Mouse (Mus musculus): Measurements from ENCODE around the gene Prrt2. TPM values are rescaled to one million over a fixed set of nuclear protein-coding genes. Genes with fewer than 3 reads are reported as not detected.
A peak's percentile ranks its signal among the peaks of the same experiment; 100 is the strongest.

Prrt2 gene
- polyA plus RNA-seq, 1 experiment from 2014 or later = 5.4 TPM

DNA sequence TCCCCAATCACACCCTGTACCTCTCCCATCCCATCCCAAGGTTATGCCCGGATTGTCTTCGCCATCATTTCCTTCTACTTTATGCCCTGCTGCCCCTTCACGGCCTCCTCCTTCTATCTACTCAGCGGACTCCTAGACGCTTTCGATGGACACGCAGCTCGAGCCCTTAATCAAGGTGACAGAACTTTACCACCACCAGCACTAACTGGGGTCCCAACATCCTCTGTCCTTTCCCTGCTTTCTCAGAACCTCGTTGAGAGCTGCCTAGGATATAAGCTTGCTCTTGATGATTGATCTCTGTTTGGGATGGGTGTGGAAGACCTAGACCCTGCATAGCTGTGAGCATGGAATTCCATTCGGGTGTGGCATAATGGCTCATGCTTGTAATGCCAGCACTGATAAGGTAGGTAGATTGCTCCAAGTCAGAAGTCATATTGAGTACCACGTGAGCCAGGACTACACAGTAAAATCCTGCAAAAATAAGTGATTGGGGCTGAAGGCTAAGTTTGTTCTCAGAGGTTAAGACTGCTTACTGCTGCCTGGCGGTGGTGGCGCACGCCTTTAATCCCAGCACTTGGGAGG is 44.0 kb downstream of the Prrt2 start:
- DNase-seq (ENCODE audit: low spot score) = no peak

DNA sequence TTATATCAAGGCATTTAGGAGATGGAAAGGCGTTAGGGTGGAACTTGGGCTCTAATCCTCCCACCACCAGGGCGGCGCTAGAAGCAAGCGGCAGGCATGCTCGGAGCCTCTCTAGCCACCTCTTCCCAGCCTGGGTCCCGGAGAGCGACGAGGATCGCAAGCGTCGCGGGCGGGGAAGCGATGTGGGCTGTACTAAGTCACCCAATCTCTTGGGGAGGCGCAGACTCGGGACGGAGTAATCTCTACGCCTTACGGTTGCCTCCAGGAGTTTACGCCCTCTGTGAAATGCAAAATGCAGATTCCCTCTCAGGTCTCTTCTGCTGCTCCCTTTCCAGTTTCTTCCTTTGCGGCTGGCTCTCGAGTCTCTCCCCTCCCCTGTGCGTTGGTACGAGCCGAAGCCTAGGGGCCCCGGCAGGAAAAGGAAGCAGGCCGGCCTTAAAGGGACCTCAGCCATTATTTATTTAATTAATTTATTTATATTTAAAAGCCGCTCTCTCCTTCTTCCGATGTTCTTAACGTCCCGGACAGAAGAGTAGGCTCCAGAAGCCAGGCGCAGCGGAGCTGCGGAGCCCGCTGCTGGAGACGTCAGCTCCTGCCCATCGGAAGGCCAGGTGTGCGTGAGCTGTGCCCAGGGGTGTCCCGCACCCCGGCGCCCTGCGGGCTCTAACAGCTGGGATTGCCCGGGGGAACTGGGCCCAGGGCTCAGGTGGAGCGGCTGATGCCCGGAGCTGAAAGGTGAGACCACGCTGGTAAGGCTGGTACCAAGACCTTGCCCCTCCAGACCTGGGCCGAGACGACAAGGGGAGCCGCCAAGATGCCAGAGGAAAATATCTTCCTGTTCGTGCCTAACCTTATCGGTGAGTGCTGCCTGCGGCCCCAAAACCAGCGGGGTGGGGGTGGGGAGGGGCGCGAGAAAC is 44.8 kb downstream of the Prrt2 start, which contains the start of gene Cdiptos:
Gene Cdiptos (minus strand): TSS at position 149 of the 917 bp plus-strand sequence.
- Histone ChIP-seq H3K36me3 (ENCODE audit: control insufficient read depth, insufficient read depth, low read length) (peaks cover 20% of the 10 kb centered on the region), H3K27me3 (replicated peaks; ENCODE audit: control insufficient read depth, insufficient read depth, low read length) (no peaks in the 10 kb centered on the region), H3K9me3 (ENCODE audit: control insufficient read depth, low read length) (no peaks in the 10 kb centered on the region), H3K9ac (ENCODE audit: low read depth, low read length) (peak within 1 kb of the TSS; percentile 99), H3K4me1 (replicated peaks; ENCODE audit: control insufficient read depth, insufficient read depth, low read length) (peaks cover 13% of the 10 kb centered on the region; the same call in 1 of the 2 replicates), H3K4me2 (peak within 1 kb of the TSS; percentile 92), H3K4me3 (ENCODE audit: low read depth, low read length) (peak within 1 kb of the TSS; percentile 98), H3K27ac (ENCODE audit: low read depth, low read length) (peak within 1 kb of the TSS; percentile 88)
- ATAC-seq (replicated peaks; ENCODE audit: low FRiP score) = peak; percentile 93
- under 1% methylated on average over 55 of the region's 55 CpGs for WGBS
- DNase-seq (ENCODE audit: low spot score) = peak; percentile 95

More for the DNA sequence above, 44.0 kb downstream of the Prrt2 start:
- peak overlapping the region; percentile 88 for H3K27ac ChIP-seq (ENCODE audit: low read depth, low read length)
- H3K4me1 ChIP-seq (replicated peaks; ENCODE audit: control insufficient read depth, insufficient read depth, low read length) = peaks cover 13% of the 10 kb centered on the region; the same call in 1 of the 2 replicates
- peak overlapping the region; percentile 92 for H3K4me2 ChIP-seq
- H3K9ac ChIP-seq (ENCODE audit: low read depth, low read length) = peak overlapping the region; percentile 99
- no peaks in the 10 kb centered on the region for H3K9me3 ChIP-seq (ENCODE audit: control insufficient read depth, low read length)
- WGBS = 24% methylated on average over 14 of the region's 14 CpGs
- 0 out of 2 replicates have a peak, but pooled peaks have one; percentile 1 for ATAC-seq (replicated peaks; ENCODE audit: low FRiP score)
- peaks cover 20% of the 10 kb centered on the region for H3K36me3 ChIP-seq (ENCODE audit: control insufficient read depth, insufficient read depth, low read length)
- H3K4me3 ChIP-seq (ENCODE audit: low read depth, low read length) = peak overlapping the region; percentile 98
- H3K27me3 ChIP-seq (replicated peaks; ENCODE audit: control insufficient read depth, insufficient read depth, low read length) = no peaks in the 10 kb centered on the region

- no peaks in the 10 kb centered on the region for H3K27me3 ChIP-seq (replicated peaks; ENCODE audit: control insufficient read depth, insufficient read depth, low read length)
- no peak for ATAC-seq (replicated peaks; ENCODE audit: low FRiP score)
- no peak for DNase-seq (ENCODE audit: low spot score)
- peak within 1 kb of the TSS; percentile 99 for H3K9ac ChIP-seq (ENCODE audit: low read depth, low read length)
- H3K4me3 ChIP-seq (ENCODE audit: low read depth, low read length) = peak within 1 kb of the TSS; percentile 98
- H3K36me3 ChIP-seq (ENCODE audit: control insufficient read depth, insufficient read depth, low read length) = peaks cover 20% of the 10 kb centered on the region
- peaks cover 13% of the 10 kb centered on the region; the same call in 1 of the 2 replicates for H3K4me1 ChIP-seq (replicated peaks; ENCODE audit: control insufficient read depth, insufficient read depth, low read length)
- peak within 1 kb of the TSS; percentile 92 for H3K4me2 ChIP-seq
- 0% methylated on average over 1 of the region's 1 CpGs for WGBS
- no peaks in the 10 kb centered on the region for H3K9me3 ChIP-seq (ENCODE audit: control insufficient read depth, low read length)
- peak within 1 kb of the TSS; percentile 88 for H3K27ac ChIP-seq (ENCODE audit: low read depth, low read length)
Measured at GRCm38 (mm10) chr7:126975893-126975949, 45.3 kb downstream of the Prrt2 start, which contains the start of gene Cdipt. Cdipt (plus strand) TSS chr7:126975914.

DNA sequence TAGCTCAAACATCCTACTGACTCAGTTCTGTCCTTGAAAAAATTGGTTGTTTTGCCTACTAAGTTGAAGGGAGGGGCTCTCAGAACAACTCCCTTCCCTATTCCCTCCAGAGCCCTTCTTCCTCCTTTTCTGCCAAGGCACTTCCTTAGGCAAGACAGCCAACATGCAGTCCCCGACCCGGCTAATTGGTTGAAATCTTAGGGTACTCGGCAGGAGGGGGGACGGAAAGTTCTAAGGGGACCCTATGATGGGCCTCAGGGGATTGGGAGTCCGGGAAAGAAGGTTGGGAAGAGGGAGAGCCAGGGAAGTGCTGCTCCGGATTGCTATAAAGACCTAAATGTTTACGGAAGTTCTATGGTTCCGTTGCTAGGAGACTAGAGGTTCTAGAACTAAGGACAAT is 45.5 kb downstream of the Prrt2 start:
- H3K27ac ChIP-seq (ENCODE audit: low read depth, low read length) = no peak overlapping the region
- peaks cover 20% of the 10 kb centered on the region for H3K36me3 ChIP-seq (ENCODE audit: control insufficient read depth, insufficient read depth, low read length)
- WGBS = 7% methylated on average over 8 of the region's 8 CpGs
- DNase-seq (ENCODE audit: low spot score) (peak; percentile 48), ATAC-seq (replicated peaks; ENCODE audit: low FRiP score) (no peak)
- H3K4me2 ChIP-seq = peak overlapping the region; percentile 92
- no peaks in the 10 kb centered on the region for H3K9me3 ChIP-seq (ENCODE audit: control insufficient read depth, low read length)
- peak overlapping the region; percentile 98 for H3K4me3 ChIP-seq (ENCODE audit: low read depth, low read length)
- peaks cover 13% of the 10 kb centered on the region; the same call in 1 of the 2 replicates for H3K4me1 ChIP-seq (replicated peaks; ENCODE audit: control insufficient read depth, insufficient read depth, low read length)
- no peaks in the 10 kb centered on the region for H3K27me3 ChIP-seq (replicated peaks; ENCODE audit: control insufficient read depth, insufficient read depth, low read length)
- H3K9ac ChIP-seq (ENCODE audit: low read depth, low read length) = peak overlapping the region; percentile 99; the same call in 1 of the 2 replicates

Small RNA genes lying within 50 kb of the gene (microRNA-seq; reads per million reads assigned to microRNA genes)
- not detected for gene Gm44343 (ENCODE audit: borderline number of aligned reads)

Other genes starting within 250 kb of the Prrt2 start
- gene Ypel3, start 244.3 kb downstream of the Prrt2 start, polyA plus RNA-seq (2014; fragmentation: Nextera tagmentation; extraction: Ambion mirVana) = 49.1 and 52.2 TPM in 2 replicates
- 0.22 and 0.55 TPM in 2 replicates for gene Tbx6, start 239.7 kb downstream of the Prrt2 start, polyA plus RNA-seq (2014; fragmentation: Nextera tagmentation; extraction: Ambion mirVana)
- 266 and 269 TPM in 2 replicates for gene Ppp4c, start 228.7 kb downstream of the Prrt2 start, polyA plus RNA-seq (2014; fragmentation: Nextera tagmentation; extraction: Ambion mirVana)
- gene Fam57b, start 223.5 kb downstream of the Prrt2 start, polyA plus RNA-seq (2014; fragmentation: Nextera tagmentation; extraction: Ambion mirVana) = 0.21 TPM in 1 of 2 replicates, not detected in the other
- not detected in 2 replicates for gene 4930451I11Rik, start 189.6 kb downstream of the Prrt2 start, polyA plus RNA-seq (2014; fragmentation: Nextera tagmentation; extraction: Ambion mirVana)
- 0.52 and 1.6 TPM in 2 replicates for gene Doc2a, start 173.8 kb downstream of the Prrt2 start, polyA plus RNA-seq (2014; fragmentation: Nextera tagmentation; extraction: Ambion mirVana)
- gene Hirip3, start 159.2 kb downstream of the Prrt2 start, polyA plus RNA-seq (2014; fragmentation: Nextera tagmentation; extraction: Ambion mirVana) = 17.3 and 24.6 TPM in 2 replicates
- 124 and 130 TPM in 2 replicates for gene Ino80e, start 158.8 kb downstream of the Prrt2 start, polyA plus RNA-seq (2014; fragmentation: Nextera tagmentation; extraction: Ambion mirVana)
- 23.0 and 24.0 TPM in 2 replicates for gene Taok2, start 136.5 kb downstream of the Prrt2 start, polyA plus RNA-seq (2014; fragmentation: Nextera tagmentation; extraction: Ambion mirVana)
- 23.2 and 23.9 TPM in 2 replicates for gene Tmem219, start 98.3 kb downstream of the Prrt2 start, polyA plus RNA-seq (2014; fragmentation: Nextera tagmentation; extraction: Ambion mirVana)
- gene Kctd13, start 92.3 kb downstream of the Prrt2 start, polyA plus RNA-seq (2014; fragmentation: Nextera tagmentation; extraction: Ambion mirVana) = 15.7 and 16.5 TPM in 2 replicates
- not detected in 2 replicates for gene Asphd1, start 71.6 kb downstream of the Prrt2 start, polyA plus RNA-seq (2014; fragmentation: Nextera tagmentation; extraction: Ambion mirVana)
- 0.27 TPM in 2 replicates for gene Sez6l2, start 70.6 kb downstream of the Prrt2 start, polyA plus RNA-seq (2014; fragmentation: Nextera tagmentation; extraction: Ambion mirVana)
- 72.2 and 74.4 TPM in 2 replicates for gene Cdipt, start 45.3 kb downstream of the Prrt2 start, polyA plus RNA-seq (2014; fragmentation: Nextera tagmentation; extraction: Ambion mirVana)
- gene Cdiptos, start 45.1 kb downstream of the Prrt2 start, polyA plus RNA-seq (2014; fragmentation: Nextera tagmentation; extraction: Ambion mirVana) = 0.67 and 1.0 TPM in 2 replicates
- 8.3 and 9.4 TPM in 2 replicates for gene Mvp, start 6.6 kb downstream of the Prrt2 start, polyA plus RNA-seq (2014; fragmentation: Nextera tagmentation; extraction: Ambion mirVana)
- gene Pagr1b, start 4.7 kb downstream of the Prrt2 start, polyA plus RNA-seq (2014; fragmentation: Nextera tagmentation; extraction: Ambion mirVana) = 0.41 TPM in 1 of 2 replicates, not detected in the other
- 45.6 and 75.0 TPM in 2 replicates for gene Pagr1a, start 3.9 kb downstream of the Prrt2 start, polyA plus RNA-seq (2014; fragmentation: Nextera tagmentation; extraction: Ambion mirVana)
- 19.8 and 52.9 TPM in 2 replicates for gene Gm42742, start 114 bp downstream of the Prrt2 start, polyA plus RNA-seq (2014; fragmentation: Nextera tagmentation; extraction: Ambion mirVana)
- gene Maz, start 5.8 kb upstream of the Prrt2 start, polyA plus RNA-seq (2014; fragmentation: Nextera tagmentation; extraction: Ambion mirVana) = 90.8 and 98.8 TPM in 2 replicates
- gene Kif22, start 21.3 kb upstream of the Prrt2 start, polyA plus RNA-seq (2014; fragmentation: Nextera tagmentation; extraction: Ambion mirVana) = 152 and 170 TPM in 2 replicates
- gene Zg16, start 66.1 kb upstream of the Prrt2 start, polyA plus RNA-seq (2014; fragmentation: Nextera tagmentation; extraction: Ambion mirVana) = not detected in 2 replicates
- gene AI467606, start 70.1 kb upstream of the Prrt2 start, polyA plus RNA-seq (2014; fragmentation: Nextera tagmentation; extraction: Ambion mirVana) = 12.3 and 13.7 TPM in 2 replicates
- 43.8 and 44.2 TPM in 2 replicates for gene Qprt, start 101.0 kb upstream of the Prrt2 start, polyA plus RNA-seq (2014; fragmentation: Nextera tagmentation; extraction: Ambion mirVana)
- gene Spn, start 116.6 kb upstream of the Prrt2 start, polyA plus RNA-seq (2014; fragmentation: Nextera tagmentation; extraction: Ambion mirVana) = 12.7 and 14.4 TPM in 2 replicates
- gene Cd2bp2, start 174.8 kb upstream of the Prrt2 start, polyA plus RNA-seq (2014; fragmentation: Nextera tagmentation; extraction: Ambion mirVana) = 50.3 and 59.5 TPM in 2 replicates
- 28.2 and 29.0 TPM in 2 replicates for gene Tbc1d10b, start 187.3 kb upstream of the Prrt2 start, polyA plus RNA-seq (2014; fragmentation: Nextera tagmentation; extraction: Ambion mirVana)
- 31.5 and 33.6 TPM in 2 replicates for gene Mylpf, start 187.7 kb upstream of the Prrt2 start, polyA plus RNA-seq (2014; fragmentation: Nextera tagmentation; extraction: Ambion mirVana)
- gene Zfp553, start 211.8 kb upstream of the Prrt2 start, polyA plus RNA-seq (2014; fragmentation: Nextera tagmentation; extraction: Ambion mirVana) = 17.2 TPM in 2 replicates
- gene Sept1, start 211.9 kb upstream of the Prrt2 start, polyA plus RNA-seq (2014; fragmentation: Nextera tagmentation; extraction: Ambion mirVana) = 14.9 and 17.5 TPM in 2 replicates
- gene Zfp771, start 223.1 kb upstream of the Prrt2 start, polyA plus RNA-seq (2014; fragmentation: Nextera tagmentation; extraction: Ambion mirVana) = 45.9 and 47.3 TPM in 2 replicates
- 266 and 275 TPM in 2 replicates for gene Dctpp1, start 239.5 kb upstream of the Prrt2 start, polyA plus RNA-seq (2014; fragmentation: Nextera tagmentation; extraction: Ambion mirVana)

Measured in liver, embryonic 11.5 days (tissue).